Mouse (Mus musculus): ENCODE measurements around the gene Tmem128.

Gene Tmem128

GRCm38 (mm10) chr5:38260107-38260682 is at the start of gene Tmem128:
Gene Tmem128 (plus strand): TSS chr5:38260185.
- DNase-seq: peak; percentile 69

- DNase-seq: no peak
These were observed 48.3 kb upstream of the Tmem128 start for GRCm38 (mm10) chr5:38211691-38212090.

- no peak for DNase-seq
These were observed 47.0 kb upstream of the Tmem128 start for GRCm38 (mm10) chr5:38213009-38213408.

GRCm38 (mm10) chr5:38219771-38220307 is 40.1 kb upstream of the Tmem128 start:
- DNase-seq: no peak

- peak; percentile 93 for DNase-seq
These were observed 39.6 kb upstream of the Tmem128 start, which contains the start of the genes Zbtb49 and Lyar for GRCm38 (mm10) chr5:38220328-38220912. Gene Zbtb49 (minus strand): TSS chr5:38220457. Gene Lyar (plus strand): TSS chr5:38220470.

- peak; percentile 23 for DNase-seq
These were observed 24.6 kb upstream of the Tmem128 start for GRCm38 (mm10) chr5:38235422-38235821.

- DNase-seq: no peak
These were observed 23.4 kb upstream of the Tmem128 start for GRCm38 (mm10) chr5:38236627-38237026.

GRCm38 (mm10) chr5:38240727-38241472 is 19.1 kb upstream of the Tmem128 start:
- no peak for DNase-seq

- no peak for DNase-seq
These were observed 18.5 kb upstream of the Tmem128 start for GRCm38 (mm10) chr5:38241473-38241834.

GRCm38 (mm10) chr5:38241966-38242365 is 18.0 kb upstream of the Tmem128 start:
- no peak for DNase-seq

GRCm38 (mm10) chr5:38255195-38255594 is 4.8 kb upstream of the Tmem128 start:
- no peak for DNase-seq

GRCm38 (mm10) chr5:38255644-38256043 is 4.3 kb upstream of the Tmem128 start:
- DNase-seq: no peak

GRCm38 (mm10) chr5:38256551-38256950 is 3.4 kb upstream of the Tmem128 start:
- DNase-seq: no peak

- no peak for DNase-seq
These were observed 1.8 kb upstream of the Tmem128 start for GRCm38 (mm10) chr5:38258034-38258772.

- DNase-seq: no peak
These were observed 1.2 kb upstream of the Tmem128 start for GRCm38 (mm10) chr5:38258773-38259146.

- no peak for DNase-seq
These were observed 404 bp upstream of the Tmem128 start for GRCm38 (mm10) chr5:38259455-38260106.

- no peak for DNase-seq
These were observed 11.0 kb downstream of the Tmem128 start for GRCm38 (mm10) chr5:38270942-38271341.

- no peak for DNase-seq
These were observed 13.8 kb downstream of the Tmem128 start for GRCm38 (mm10) chr5:38273831-38274230.

GRCm38 (mm10) chr5:38275771-38276170 is 15.8 kb downstream of the Tmem128 start, which contains the start of gene Otop1:
Gene Otop1 (plus strand): TSS chr5:38275972.
- no peak for DNase-seq

- no peak for DNase-seq
These were observed 16.5 kb downstream of the Tmem128 start for GRCm38 (mm10) chr5:38276451-38276850.

- DNase-seq: no peak
These were observed 17.3 kb downstream of the Tmem128 start for GRCm38 (mm10) chr5:38277098-38277866.
